Comparison of ENCODE assay signal across 8 mouse cellular contexts in genomic region chr7:66110636-66111112, GRCm38 (mm10). TPM values are rescaled to one million over a fixed set of nuclear protein-coding genes. Genes with fewer than 3 reads are reported as not detected.
DNase-seq lines count a peak whose midpoint lies in the region; ATAC-seq and TF ChIP-seq lines count a peak whose summit lies in the region.

No protein-coding gene starts in this region.

- peak; percentile 62 for DNase-seq in lung, embryonic 14.5 days
- DNase-seq in lung, postnatal 25 days (ENCODE audit: low spot score) = no peak
- peak; percentile 51 for DNase-seq in ZHBTc4 (ENCODE audit: low read depth, low spot score)
- no peak for DNase-seq in urinary bladder, adult 2 months (ENCODE audit: low spot score)

- TF ChIP-seq CTCF in lung, embryonic 14.5 days (IDR thresholded peaks at IDR 0.05; ENCODE audit: low read depth) = no peak

- peak overlapping the region; percentile 90 for H3K27ac ChIP-seq in lung, embryonic 14.5 days (ENCODE audit: low read depth)
- H3K27ac ChIP-seq in forebrain, embryonic 13.5 days = peak overlapping the region; percentile 96
- H3K27ac ChIP-seq in liver, embryonic 12.5 days = peak overlapping the region; percentile 86
- peak overlapping the region; percentile 11; the same call in 1 of the 2 replicates for H3K27ac ChIP-seq in stomach, embryonic 14.5 days (ENCODE audit: low read length)

- H3K9ac ChIP-seq in lung, embryonic 14.5 days = peak overlapping the region; percentile 94
- peak overlapping the region; percentile 97 for H3K9ac ChIP-seq in forebrain, embryonic 13.5 days
- peak overlapping the region; percentile 91 for H3K9ac ChIP-seq in liver, embryonic 12.5 days
- peak overlapping the region; percentile 93 for H3K9ac ChIP-seq in stomach, embryonic 14.5 days (replicated peaks; ENCODE audit: low read depth, low read length)

- peaks cover 25% of the 10 kb centered on the region for H3K4me1 ChIP-seq in lung, embryonic 14.5 days (ENCODE audit: insufficient read depth)
- peaks cover 50% of the 10 kb centered on the region for H3K4me1 ChIP-seq in forebrain, embryonic 13.5 days
- H3K4me1 ChIP-seq in liver, embryonic 12.5 days = peaks cover 60% of the 10 kb centered on the region
- peaks cover 19% of the 10 kb centered on the region for H3K4me1 ChIP-seq in stomach, embryonic 14.5 days (ENCODE audit: control insufficient read depth, insufficient read depth, low read length)

- peak overlapping the region; percentile 91 for H3K4me3 ChIP-seq in lung, embryonic 14.5 days (ENCODE audit: low read depth, low read length)
- H3K4me3 ChIP-seq in forebrain, embryonic 13.5 days = peak overlapping the region; percentile 90
- H3K4me3 ChIP-seq in liver, embryonic 12.5 days = peak overlapping the region; percentile 90
- H3K4me3 ChIP-seq in stomach, embryonic 14.5 days (ENCODE audit: low read depth, low read length) = peak overlapping the region; percentile 91

- peak overlapping the region; percentile 90 for H3K4me2 ChIP-seq in lung, embryonic 14.5 days
- H3K4me2 ChIP-seq in forebrain, embryonic 13.5 days = peak overlapping the region; percentile 94
- H3K4me2 ChIP-seq in liver, embryonic 12.5 days = peak overlapping the region; percentile 94
- peak overlapping the region; percentile 82 for H3K4me2 ChIP-seq in stomach, embryonic 14.5 days (replicated peaks; ENCODE audit: low read depth, low read length)

- ATAC-seq in lung, embryonic 14.5 days (ENCODE audit: insufficient read depth) = no peak
- ATAC-seq in forebrain, embryonic 13.5 days = no peak
- ATAC-seq in liver, embryonic 12.5 days = no peak
- ATAC-seq in stomach, embryonic 14.5 days (ENCODE audit: insufficient number of reproducible peaks, insufficient read depth, low FRiP score, low read depth) = no peak
- no peak for ATAC-seq in granulocyte monocyte progenitor cell, adult 5-6 weeks (replicated peaks; ENCODE audit: poor library complexity, severe bottlenecking)

- no peaks in the 10 kb centered on the region for H3K27me3 ChIP-seq in lung, embryonic 14.5 days (ENCODE audit: insufficient read depth, low read length)
- H3K27me3 ChIP-seq in forebrain, embryonic 13.5 days = peaks cover 11% of the 10 kb centered on the region
- peaks cover 8% of the 10 kb centered on the region for H3K27me3 ChIP-seq in liver, embryonic 12.5 days (replicated peaks)
- no peaks in the 10 kb centered on the region for H3K27me3 ChIP-seq in stomach, embryonic 14.5 days (ENCODE audit: control insufficient read depth, insufficient read depth, low read length)

- WGBS in lung, embryonic 14.5 days = 1% methylated on average over 10 of the region's 10 CpGs
- under 1% methylated on average over 10 of the region's 10 CpGs for WGBS in forebrain, embryonic 13.5 days
- WGBS in liver, embryonic 12.5 days (ENCODE audit: insufficient replicate concordance) = 4% methylated on average over 10 of the region's 10 CpGs
- WGBS in stomach, embryonic 14.5 days = 3% methylated on average over 10 of the region's 10 CpGs

- H3K36me3 ChIP-seq in lung, embryonic 14.5 days (ENCODE audit: insufficient read depth) = no peaks in the 10 kb centered on the region
- peaks cover 7% of the 10 kb centered on the region; the same call in 1 of the 2 replicates for H3K36me3 ChIP-seq in forebrain, embryonic 13.5 days (ENCODE audit: poor library complexity, severe bottlenecking)
- peaks cover 12% of the 10 kb centered on the region for H3K36me3 ChIP-seq in liver, embryonic 12.5 days
- H3K36me3 ChIP-seq in stomach, embryonic 14.5 days (ENCODE audit: control insufficient read depth, insufficient read depth, low read length) = no peaks in the 10 kb centered on the region

- H3K9me3 ChIP-seq in lung, embryonic 14.5 days (ENCODE audit: low read depth, low read length) = no peaks in the 10 kb centered on the region
- H3K9me3 ChIP-seq in forebrain, embryonic 13.5 days (replicated peaks) = no peaks in the 10 kb centered on the region
- H3K9me3 ChIP-seq in liver, embryonic 12.5 days (replicated peaks) = no peaks in the 10 kb centered on the region
- H3K9me3 ChIP-seq in stomach, embryonic 14.5 days (ENCODE audit: control insufficient read depth, low read depth, low read length) = no peaks in the 10 kb centered on the region

RNA-seq across cellular contexts. Expression of gene Chsy1, which starts 1.4 kb away (rescaled TPM):
- 29.0 and 29.9 TPM in 2 replicates for polyA plus RNA-seq in lung, embryonic 14.5 days (2014; fragmentation: Nextera tagmentation; extraction: Ambion mirVana)
- polyA plus RNA-seq in forebrain, embryonic 13.5 days (2015; fragmentation: Nextera tagmentation; extraction: Ambion mirVana) = 14.2 and 14.5 TPM in 2 replicates
- polyA plus RNA-seq in liver, embryonic 12.5 days (2016; fragmentation: Nextera tagmentation; extraction: Ambion mirVana) = 11.3 and 12.0 TPM in 2 replicates
- 28.7 and 29.3 TPM in 2 replicates for polyA plus RNA-seq in stomach, embryonic 14.5 days (2014; fragmentation: Nextera tagmentation; extraction: Ambion mirVana)
- polyA plus RNA-seq in urinary bladder, adult 2 months (2012; rRNA removed) = 8.9 and 10.6 TPM in 2 replicates
- 41.8 and 47.6 TPM in 2 replicates for total RNA-seq in granulocyte monocyte progenitor cell, adult 5-6 weeks (2014; fragmentation: Nextera tagmentation)
- total RNA-seq in granulocyte monocyte progenitor cell, adult 5-6 weeks (2017) = 69.2 and 79.4 TPM in 2 replicates

RNA-seq across cellular contexts. Expression of gene Selenos, which starts 31.2 kb away (rescaled TPM):
- polyA plus RNA-seq in lung, embryonic 14.5 days (2014; fragmentation: Nextera tagmentation; extraction: Ambion mirVana) = 95.3 and 102 TPM in 2 replicates
- 70.7 TPM in 2 replicates for polyA plus RNA-seq in forebrain, embryonic 13.5 days (2015; fragmentation: Nextera tagmentation; extraction: Ambion mirVana)
- polyA plus RNA-seq in liver, embryonic 12.5 days (2016; fragmentation: Nextera tagmentation; extraction: Ambion mirVana) = 60.7 and 65.5 TPM in 2 replicates
- 92.1 and 101 TPM in 2 replicates for polyA plus RNA-seq in stomach, embryonic 14.5 days (2014; fragmentation: Nextera tagmentation; extraction: Ambion mirVana)
- polyA plus RNA-seq in urinary bladder, adult 2 months (2012; rRNA removed) = 73.2 and 86.9 TPM in 2 replicates
- 113 and 129 TPM in 2 replicates for total RNA-seq in granulocyte monocyte progenitor cell, adult 5-6 weeks (2014; fragmentation: Nextera tagmentation)
- total RNA-seq in granulocyte monocyte progenitor cell, adult 5-6 weeks (2017) = 155 and 185 TPM in 2 replicates

RNA-seq across cellular contexts. Expression of gene Snrpa1, which starts 51.9 kb away (rescaled TPM):
- polyA plus RNA-seq in lung, embryonic 14.5 days (2014; fragmentation: Nextera tagmentation; extraction: Ambion mirVana) = 196 and 200 TPM in 2 replicates
- 201 and 206 TPM in 2 replicates for polyA plus RNA-seq in forebrain, embryonic 13.5 days (2015; fragmentation: Nextera tagmentation; extraction: Ambion mirVana)
- 162 and 173 TPM in 2 replicates for polyA plus RNA-seq in liver, embryonic 12.5 days (2016; fragmentation: Nextera tagmentation; extraction: Ambion mirVana)
- 166 and 170 TPM in 2 replicates for polyA plus RNA-seq in stomach, embryonic 14.5 days (2014; fragmentation: Nextera tagmentation; extraction: Ambion mirVana)
- 29.4 and 35.5 TPM in 2 replicates for polyA plus RNA-seq in urinary bladder, adult 2 months (2012; rRNA removed)
- 137 and 142 TPM in 2 replicates for total RNA-seq in granulocyte monocyte progenitor cell, adult 5-6 weeks (2014; fragmentation: Nextera tagmentation)
- 132 and 144 TPM in 2 replicates for total RNA-seq in granulocyte monocyte progenitor cell, adult 5-6 weeks (2017)

Comparison
In these comparisons a context has a peak if more than half of its experiments do, and no peak if none do; other contexts are left out.
1. DNase-seq: peak in lung, embryonic 14.5 days (single experiment) and ZHBTc4 (single experiment); none in lung, postnatal 25 days (single experiment) and urinary bladder, adult 2 months (single experiment).
2. H3K27ac ChIP-seq: peak in every context shown above with its lines; median percentile 96 in forebrain, embryonic 13.5 days; 90 in lung, embryonic 14.5 days; 86 in liver, embryonic 12.5 days; 11 in stomach, embryonic 14.5 days.
3. Peak in every context shown above with its lines, with median percentiles within 50 percentile points of each other: H3K4me2 ChIP-seq, H3K4me3 ChIP-seq and H3K9ac ChIP-seq.